Mouse (Mus musculus) heart, embryonic 16.5 days (tissue): Measurements from ENCODE around the gene Naa60. TPM values are rescaled to one million over a fixed set of nuclear protein-coding genes. Genes with fewer than 3 reads are reported as not detected.
"Not testable (repeated sequence)": the region's sequence is repeated elsewhere in the genome, so short reads cannot be mapped to it uniquely, and the experiment has no call there.

ENCODE experiments used
- ATAC-seq: fragments of 200-750 bp; cut with Nextera tagmentation; replicated peaks from 2 replicates; pipeline ENCODE4 v1.8.0; 2017; ENCODE audit warnings: moderate number of reproducible peaks; ENCODE audit not compliant: insufficient read depth, low FRiP score; ENCODE audit errors: extremely low read depth
- H3K27ac ChIP-seq: fragments of 300-500 bp; sonication (generic); 2 replicates; pipeline ENCODE4 v1.5.1; 2014; ENCODE audit warnings: mild to moderate bottlenecking, low read length, control low read depth, moderate library complexity
- H3K27me3 ChIP-seq: fragments of 300-500 bp; sonication (generic); 2 replicates; pipeline ENCODE4 v1.6.1; 2014; ENCODE audit warnings: low read length, mixed read lengths; ENCODE audit not compliant: control insufficient read depth, insufficient read depth
- H3K36me3 ChIP-seq: fragments of 300-500 bp; sonication (generic); 2 replicates; pipeline ENCODE4 v1.6.1; 2014; ENCODE audit not compliant: control insufficient read depth, insufficient read depth
- H3K4me1 ChIP-seq: fragments of 300-500 bp; sonication (generic); 2 replicates; pipeline ENCODE4 v1.6.1; 2014; ENCODE audit warnings: low read length, mixed read lengths; ENCODE audit not compliant: control insufficient read depth, insufficient read depth
- H3K4me2 ChIP-seq: fragments of 300-500 bp; sonication (generic); 2 replicates; pipeline ENCODE4 v1.6.1; 2014; ENCODE audit warnings: low read depth, mild to moderate bottlenecking, control low read depth, low read length
- H3K4me3 ChIP-seq: fragments of 300-500 bp; sonication (generic); 2 replicates; pipeline ENCODE4 v1.5.1; 2014; ENCODE audit warnings: mild to moderate bottlenecking, control low read depth, low read length
- H3K9ac ChIP-seq: fragments of 300-500 bp; sonication (generic); 2 replicates; pipeline ENCODE4 v1.6.1; 2014; ENCODE audit warnings: low read length, control low read depth
- H3K9me3 ChIP-seq: fragments of 300-500 bp; sonication (generic); replicated peaks from 2 replicates; pipeline ENCODE4 v1.6.1; 2016; ENCODE audit warnings: low read length; ENCODE audit not compliant: control insufficient read depth
- WGBS: fragments of 180-500 bp; shearing (Covaris S2); extraction: QIAGEN DNeasy Blood & Tissue Kit; methylation state at CpG from one replicate; pipeline ENCODE4 v1.1.7; 2014; 5-methylcytosine and 5-hydroxymethylcytosine counted together
- polyA plus RNA-seq: library from polyadenylated mRNA; unstranded; fragments of >200 nt; fragmentation: Nextera tagmentation; extraction: Ambion mirVana; gene quantifications from 2 replicates; pipeline ENCODE4 v1.2.1, GENCODE M21; 2015

Naa60 gene
- polyA plus RNA-seq, 1 experiment from 2014 or later, result 40.0 TPM

DNA sequence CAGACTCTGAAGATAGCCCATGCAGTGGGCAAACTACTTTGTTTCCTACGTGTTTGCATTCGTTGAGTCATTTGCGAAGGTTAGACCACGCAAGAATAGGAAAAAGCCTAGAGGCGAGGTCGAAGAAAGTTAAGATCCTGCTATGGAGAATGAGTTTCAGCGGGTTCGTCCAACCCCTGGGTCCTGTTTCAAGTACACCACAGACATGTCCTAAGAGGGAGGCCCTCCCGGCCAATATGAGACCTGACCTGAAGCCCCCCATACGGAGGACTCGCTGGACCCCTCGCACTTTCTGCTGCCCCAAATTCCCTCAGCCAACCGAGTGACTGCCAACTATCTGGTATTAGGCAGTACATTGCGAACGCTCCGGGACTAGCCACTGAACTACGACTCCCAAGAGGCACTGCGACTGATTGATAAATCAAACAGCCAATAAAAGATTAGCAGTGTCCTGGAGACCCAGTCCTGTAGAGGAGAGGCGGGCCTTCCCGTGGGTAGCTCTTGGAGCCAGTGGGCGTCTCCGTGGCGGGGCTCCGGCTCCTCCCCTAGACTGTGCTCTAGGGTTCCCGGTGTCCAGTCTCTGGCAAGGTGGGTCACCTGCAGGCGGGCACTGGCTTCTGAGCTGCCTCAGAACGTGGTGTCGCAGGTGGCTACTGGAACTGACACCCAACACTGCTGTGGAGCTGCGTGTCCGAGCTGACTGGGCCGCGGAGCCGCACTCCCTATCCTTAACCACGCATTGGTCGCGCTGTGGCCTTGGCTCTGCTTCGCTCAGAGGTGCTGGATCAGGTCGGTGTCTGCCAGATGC is 25.3 kb upstream of the Naa60 start, which contains the start of gene Zfp174:
TSS of gene Zfp174 (plus strand) at position 558 of the 808 bp plus-strand sequence.
- peak within 1 kb of the TSS; percentile 82 for H3K4me3 ChIP-seq
- no peaks in the 10 kb centered on the region for H3K27me3 ChIP-seq
- ATAC-seq, result peak; percentile 100
- peak within 1 kb of the TSS; percentile 72 for H3K4me2 ChIP-seq
- H3K27ac ChIP-seq, result no peak within 1 kb of the TSS
- H3K36me3 ChIP-seq, result no peaks in the 10 kb centered on the region
- WGBS, result 2% methylated on average over 38 of the region's 38 CpGs
- H3K9ac ChIP-seq, result peak within 1 kb of the TSS; percentile 85
- peaks cover 6% of the 10 kb centered on the region for H3K4me1 ChIP-seq
- H3K9me3 ChIP-seq, result no peaks in the 10 kb centered on the region

DNA sequence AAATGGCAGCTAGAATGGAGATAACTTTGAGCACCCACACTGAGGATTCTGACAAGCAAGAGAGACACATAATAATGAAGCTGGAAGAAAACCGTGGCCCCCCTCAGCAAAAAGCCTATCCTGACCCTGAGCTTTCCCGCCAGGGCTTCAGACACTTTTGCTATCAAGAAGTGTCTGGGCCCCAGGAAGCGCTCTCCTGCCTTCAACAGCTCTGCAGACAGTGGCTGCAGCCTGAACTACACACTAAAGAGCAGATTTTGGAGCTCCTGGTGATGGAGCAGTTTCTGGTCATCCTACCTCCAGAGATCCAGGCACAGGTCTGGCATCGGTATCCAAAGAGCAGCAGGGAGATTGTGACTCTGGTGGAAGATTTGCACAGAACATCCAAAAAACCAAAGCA is 24.3 kb upstream of the Naa60 start:
- peak overlapping the region; percentile 72 for H3K4me2 ChIP-seq
- peaks cover 6% of the 10 kb centered on the region for H3K4me1 ChIP-seq
- no peak for ATAC-seq
- peak overlapping the region; percentile 85; the same call in 1 of the 2 replicates for H3K9ac ChIP-seq
- no peaks in the 10 kb centered on the region for H3K9me3 ChIP-seq
- H3K36me3 ChIP-seq, result no peaks in the 10 kb centered on the region
- no peaks in the 10 kb centered on the region for H3K27me3 ChIP-seq
- H3K27ac ChIP-seq, result no peak overlapping the region
- WGBS, result 61% methylated on average over 4 of the region's 4 CpGs
- peak overlapping the region; percentile 82 for H3K4me3 ChIP-seq

DNA sequence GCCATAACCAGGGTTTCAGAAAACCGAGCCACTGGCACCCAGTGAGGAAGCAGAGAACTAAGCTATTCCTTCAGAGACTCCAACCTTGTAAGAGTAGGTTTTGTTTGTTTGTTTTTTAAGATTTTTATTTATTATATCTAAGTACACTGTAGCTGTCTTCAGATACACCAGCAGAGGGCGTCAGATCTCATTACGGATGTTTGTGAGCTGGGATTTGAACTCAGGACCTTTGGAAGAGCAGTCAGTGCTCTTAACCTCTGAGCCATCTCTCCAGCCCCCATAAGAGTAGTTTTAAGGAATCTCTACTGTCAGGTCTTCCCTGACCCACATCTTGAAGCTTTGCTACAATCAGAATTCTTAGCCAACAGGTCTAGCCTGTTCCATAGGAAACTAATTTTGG is 23.8 kb upstream of the Naa60 start:
- Histone ChIP-seq H3K27ac (no peak overlapping the region), H3K4me3 (no peak overlapping the region), H3K9ac (no peak overlapping the region), H3K9me3 (no peaks in the 10 kb centered on the region), H3K27me3 (no peaks in the 10 kb centered on the region), H3K36me3 (no peaks in the 10 kb centered on the region), H3K4me2 (no peak overlapping the region), H3K4me1 (peaks cover 6% of the 10 kb centered on the region)
- 74% methylated on average over 3 of the region's 3 CpGs for WGBS
- no peak for ATAC-seq

DNA sequence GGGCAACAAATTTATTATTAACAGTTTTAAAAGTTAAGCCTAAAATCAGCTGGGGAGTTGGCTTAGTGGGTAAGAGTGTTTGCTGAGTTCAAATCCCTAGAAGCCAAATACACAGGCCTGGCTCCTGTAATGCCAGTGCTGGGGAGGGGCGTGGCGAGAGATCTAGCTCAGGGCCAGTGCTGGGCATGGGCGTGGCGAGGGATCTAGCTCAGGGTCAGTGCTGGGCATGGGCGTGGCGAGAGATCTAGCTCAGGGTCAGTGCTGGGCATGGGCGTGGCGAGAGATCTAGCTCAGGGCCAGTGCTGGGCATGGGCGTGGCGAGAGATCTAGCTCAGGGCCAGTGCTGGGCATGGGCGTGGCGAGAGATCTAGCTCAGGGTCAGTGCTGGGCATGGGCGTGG is 20.9 kb upstream of the Naa60 start:
- ATAC-seq, H3K27me3 ChIP-seq, H3K4me1 ChIP-seq, H3K27ac ChIP-seq, H3K36me3 ChIP-seq, H3K4me3 ChIP-seq, H3K9me3 ChIP-seq, H3K4me2 ChIP-seq, H3K9ac ChIP-seq: not testable (repeated sequence)
- WGBS, result 87% methylated on average over 10 of the region's 13 CpGs

DNA sequence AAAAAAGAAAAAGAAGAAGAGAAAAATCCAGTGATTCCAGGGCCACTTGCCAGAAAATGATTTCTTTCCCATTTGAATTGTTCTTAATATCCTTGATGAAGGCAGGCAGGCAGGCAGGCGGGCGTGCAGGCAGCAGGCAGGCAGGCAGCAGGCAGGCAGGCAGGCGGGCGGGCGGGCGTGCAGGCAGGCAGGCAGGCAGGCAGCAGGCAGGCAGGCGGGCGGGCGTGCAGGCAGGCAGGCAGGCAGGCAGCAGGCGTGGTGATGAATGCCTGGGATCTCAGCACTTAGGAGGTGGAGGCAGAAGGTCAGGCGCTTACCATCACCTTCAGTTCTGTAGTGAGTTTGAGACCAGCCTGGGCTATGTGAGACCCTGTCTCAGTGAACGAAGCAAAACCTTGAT is 19.6 kb upstream of the Naa60 start:
- H3K4me1 ChIP-seq, result peaks cover 4% of the 10 kb centered on the region
- no peak for ATAC-seq
- H3K36me3 ChIP-seq, result no peaks in the 10 kb centered on the region
- H3K27ac ChIP-seq, result no peak overlapping the region
- H3K4me2 ChIP-seq, result no peak overlapping the region
- H3K27me3 ChIP-seq, result no peaks in the 10 kb centered on the region
- WGBS, result 37% methylated on average over 12 of the region's 12 CpGs
- no peak overlapping the region for H3K9ac ChIP-seq
- H3K4me3 ChIP-seq, result no peak overlapping the region
- H3K9me3 ChIP-seq, result no peaks in the 10 kb centered on the region

DNA sequence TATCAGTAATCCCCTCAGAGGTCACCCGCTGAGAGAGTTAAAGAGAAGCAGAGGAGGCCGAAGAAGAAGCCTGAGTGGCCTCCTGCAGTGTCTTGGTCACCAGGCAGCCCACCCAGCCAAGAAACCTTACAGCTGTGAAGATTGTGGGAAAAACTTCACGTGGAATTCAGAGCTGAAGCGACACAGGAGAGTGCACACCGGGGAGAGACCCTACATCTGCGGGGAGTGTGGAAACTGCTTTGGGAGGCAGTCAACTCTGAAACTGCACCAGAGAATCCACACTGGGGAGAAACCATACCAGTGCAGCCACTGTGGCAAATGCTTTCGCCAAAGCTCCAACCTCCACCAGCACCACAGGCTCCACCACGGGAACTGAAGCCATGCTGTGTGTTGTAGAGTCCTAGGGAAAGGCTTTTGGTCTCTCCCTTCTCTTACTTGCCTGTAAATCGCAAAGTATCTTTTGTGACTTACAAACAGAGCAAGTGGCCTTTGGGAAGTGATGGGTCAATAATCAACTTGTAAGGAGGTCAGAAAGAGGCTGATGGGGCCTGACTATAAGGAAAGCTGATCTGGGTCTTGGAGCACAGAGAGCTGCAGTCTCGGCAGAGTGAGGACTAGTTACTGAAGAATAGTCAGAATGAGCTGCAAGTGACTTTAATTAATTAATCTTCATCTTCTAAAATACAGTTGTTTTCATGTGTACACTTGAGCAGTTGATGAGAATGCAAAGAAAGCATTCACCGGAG is 17.6 kb upstream of the Naa60 start:
- Histone ChIP-seq H3K27me3 (no peaks in the 10 kb centered on the region), H3K4me3 (no peak overlapping the region), H3K4me2 (no peak overlapping the region), H3K27ac (no peak overlapping the region), H3K9me3 (no peaks in the 10 kb centered on the region), H3K4me1 (no peaks in the 10 kb centered on the region), H3K9ac (no peak overlapping the region), H3K36me3 (no peaks in the 10 kb centered on the region)
- 65% methylated on average over 11 of the region's 11 CpGs for WGBS
- no peak for ATAC-seq

DNA sequence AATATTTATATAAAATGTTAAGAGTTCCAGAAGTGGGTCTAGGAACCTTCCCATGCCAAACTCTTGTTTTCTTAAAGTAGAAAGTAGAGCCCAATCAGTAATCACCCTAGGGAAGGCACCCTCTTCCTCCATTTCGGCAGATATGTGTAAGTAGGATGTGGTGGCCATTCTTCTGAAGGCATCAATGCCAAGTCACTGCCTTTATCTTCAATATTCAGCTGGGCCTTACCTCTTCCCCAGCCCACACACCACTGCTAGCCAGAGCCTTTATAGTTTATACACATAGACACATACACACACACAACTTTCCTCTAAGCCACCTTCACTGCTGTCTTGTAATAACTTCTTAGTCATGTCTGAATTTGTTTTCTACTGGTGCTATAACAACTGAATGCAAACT is 16.4 kb upstream of the Naa60 start:
- Histone ChIP-seq H3K4me3 (no peak overlapping the region), H3K27ac (no peak overlapping the region), H3K27me3 (no peaks in the 10 kb centered on the region), H3K4me2 (no peak overlapping the region), H3K36me3 (peaks cover 3% of the 10 kb centered on the region), H3K4me1 (no peaks in the 10 kb centered on the region), H3K9ac (no peak overlapping the region), H3K9me3 (no peaks in the 10 kb centered on the region)
- WGBS, result 59% methylated on average over 1 of the region's 1 CpGs
- no peak for ATAC-seq

DNA sequence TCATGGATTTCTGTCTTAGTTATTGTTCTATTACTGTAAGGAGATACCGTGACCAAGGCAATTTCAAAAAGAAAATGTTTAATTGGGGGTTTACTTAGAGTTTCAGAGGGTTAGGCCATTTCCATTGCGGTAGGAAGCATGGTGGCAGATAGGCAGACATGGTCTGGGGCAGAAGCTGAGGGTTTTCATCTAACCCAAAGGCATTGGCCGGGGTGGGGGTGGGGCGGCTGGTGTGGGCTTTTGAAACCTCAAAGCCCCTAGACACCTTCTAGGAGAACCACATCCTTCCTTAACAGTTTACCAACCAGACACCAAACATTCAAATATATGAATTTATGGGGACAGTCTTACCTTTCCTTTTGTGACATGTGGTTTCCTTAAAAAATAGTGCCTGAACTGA is 12.9 kb upstream of the Naa60 start:
- 82% methylated on average over 4 of the region's 4 CpGs for WGBS
- Histone ChIP-seq H3K9ac (no peak overlapping the region), H3K9me3 (no peaks in the 10 kb centered on the region), H3K27me3 (no peaks in the 10 kb centered on the region), H3K4me2 (no peak overlapping the region), H3K4me1 (no peaks in the 10 kb centered on the region), H3K27ac (no peak overlapping the region), H3K4me3 (no peak overlapping the region), H3K36me3 (peaks cover 13% of the 10 kb centered on the region)
- no peak for ATAC-seq

DNA sequence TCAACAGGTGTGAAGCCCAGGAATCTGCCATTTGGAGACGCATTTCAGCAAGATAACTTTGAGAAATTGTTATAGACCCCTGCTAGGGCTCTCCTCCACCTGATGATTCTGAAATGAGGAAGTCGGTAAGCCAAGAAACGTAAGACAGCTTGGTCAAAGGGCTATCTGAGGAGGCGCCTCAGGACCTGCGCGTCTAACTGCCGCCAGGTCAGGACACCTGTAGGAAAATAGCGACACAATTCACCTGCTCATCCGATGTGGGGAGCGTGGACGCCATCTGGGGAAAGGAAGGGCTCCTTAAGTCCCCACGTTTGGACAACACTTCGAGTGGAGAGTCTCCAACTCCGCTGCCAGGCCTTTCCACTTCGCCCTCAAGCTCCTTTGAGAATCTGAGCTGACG is 360 bp upstream of the Naa60 start:
- Histone ChIP-seq H3K9me3 (no peaks in the 10 kb centered on the region), H3K4me2 (peak overlapping the region; percentile 95), H3K36me3 (peaks cover under 1% of the 10 kb centered on the region), H3K9ac (peak overlapping the region; percentile 79), H3K27ac (peak overlapping the region; percentile 51; the same call in 1 of the 2 replicates), H3K4me1 (peaks cover 11% of the 10 kb centered on the region), H3K4me3 (peak overlapping the region; percentile 78), H3K27me3 (no peaks in the 10 kb centered on the region)
- under 1% methylated on average over 16 of the region's 16 CpGs for WGBS
- ATAC-seq, result no peak
